Mouse (Mus musculus) splenic B cell, adult 2 months (primary cell): ENCODE results near the gene Ccdc32.

Experiments used
- DNase-seq: peaks from one replicate; pipeline ENCODE4 v3.0.0-alpha.2; 2011; ENCODE audit warnings: low read depth, low spot score
- H3K27me3 ChIP-seq: 2 replicates; pipeline ENCODE4 v1.6.1; 2012; ENCODE audit warnings: mild to moderate bottlenecking, low read length, moderate library complexity, mixed read lengths; ENCODE audit not compliant: control insufficient read depth, poor library complexity, insufficient read depth, severe bottlenecking
- H3K36me3 ChIP-seq: 2 replicates; pipeline ENCODE4 v1.6.1; 2012; ENCODE audit warnings: mild to moderate bottlenecking, low read length, moderate library complexity, mixed read lengths; ENCODE audit not compliant: control insufficient read depth, poor library complexity, insufficient read depth, severe bottlenecking

The Ccdc32 gene

DNA sequence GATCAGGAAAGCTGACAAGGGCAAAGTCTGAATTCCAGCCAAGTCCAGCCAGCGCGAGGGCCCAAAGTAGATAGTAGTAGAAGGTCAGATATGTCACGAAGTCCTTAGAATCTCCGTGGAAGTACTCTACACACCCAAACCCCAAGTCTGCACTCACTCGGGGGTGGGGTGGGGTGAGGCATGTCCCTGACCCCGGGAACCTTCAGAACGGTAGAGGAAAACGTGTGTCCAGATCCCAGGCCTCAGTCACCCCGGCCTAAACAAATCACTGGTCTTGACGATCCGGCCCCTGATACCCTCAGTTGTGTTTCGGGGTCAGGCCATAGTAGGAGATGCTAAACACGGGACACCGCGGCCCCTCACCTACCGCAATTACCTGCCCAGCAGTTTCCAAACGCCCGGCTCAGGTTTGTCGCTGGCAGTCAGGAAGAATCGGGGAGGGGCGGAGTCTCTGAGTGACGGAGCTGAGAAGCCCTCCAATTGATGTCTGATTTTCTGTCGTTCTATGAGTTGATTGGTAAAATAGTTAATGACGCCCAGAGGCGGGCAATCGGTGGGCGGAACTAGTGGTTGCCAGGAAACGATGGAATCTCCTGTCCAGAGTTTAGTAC is at the start of gene Ccdc32:
Gene Ccdc32 (minus strand): TSS at position 453 of the 611 bp plus-strand sequence.
- 0 out of 2 replicates have a peak, but pooled peaks cover 3% of the 10 kb centered on the region for H3K36me3 ChIP-seq
- no peaks in the 10 kb centered on the region for H3K27me3 ChIP-seq
- peak; percentile 92 for DNase-seq

DNA sequence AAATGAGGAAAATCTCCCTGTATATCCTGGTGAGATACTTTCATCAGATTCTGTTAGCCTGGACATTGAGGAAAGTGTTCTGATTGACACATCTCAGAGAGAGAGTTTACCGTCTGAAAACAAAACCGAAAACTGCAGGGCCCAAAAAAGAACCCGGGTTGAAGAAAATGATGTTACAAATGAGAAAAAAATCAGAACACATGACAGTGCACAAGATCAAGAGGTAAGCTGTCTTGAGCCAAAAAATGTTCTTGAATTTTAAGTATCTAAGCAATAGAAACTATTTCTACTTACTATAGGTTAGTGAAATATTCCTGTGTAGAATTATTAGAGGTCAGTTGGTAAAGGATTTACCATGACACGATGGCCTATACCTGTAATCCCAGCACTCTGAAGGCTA is 43.2 kb upstream of the Ccdc32 start:
- DNase-seq, result no peak
- no peaks in the 10 kb centered on the region for H3K36me3 ChIP-seq
- no peaks in the 10 kb centered on the region for H3K27me3 ChIP-seq

DNA sequence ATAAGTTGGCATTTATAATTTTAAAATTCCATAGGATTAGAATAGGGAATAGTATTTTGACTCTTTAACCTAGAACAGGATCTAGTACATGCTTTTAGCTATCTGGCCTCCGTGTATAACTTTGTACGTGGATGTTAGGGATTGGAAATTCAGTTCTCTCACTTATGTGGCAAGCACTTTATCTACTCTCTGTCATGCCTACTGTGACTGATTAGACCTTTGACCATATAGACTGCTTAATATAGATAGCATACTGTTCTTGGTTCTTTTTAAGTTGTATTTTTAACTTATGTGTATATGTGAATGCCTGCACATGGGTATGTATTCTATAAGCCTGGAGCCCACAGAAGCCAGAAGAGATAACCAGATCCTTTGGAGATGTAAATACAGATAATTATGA is 30.9 kb upstream of the Ccdc32 start:
- no peak for DNase-seq
- Histone ChIP-seq H3K36me3 (no peaks in the 10 kb centered on the region), H3K27me3 (no peaks in the 10 kb centered on the region)

GRCm38 (mm10) chr2:119050132-119050650 is 21.0 kb upstream of the Ccdc32 start:
- no peaks in the 10 kb centered on the region for H3K27me3 ChIP-seq
- H3K36me3 ChIP-seq, result no peaks in the 10 kb centered on the region
- DNase-seq, result peak; percentile 34

- Histone ChIP-seq H3K27me3 (no peaks in the 10 kb centered on the region), H3K36me3 (no peaks in the 10 kb centered on the region)
- DNase-seq, result no peak
Observed at GRCm38 (mm10) chr2:119047849-119048248, 18.7 kb upstream of the Ccdc32 start.

GRCm38 (mm10) chr2:119046649-119047611 is 17.7 kb upstream of the Ccdc32 start, which contains the start of gene Knl1:
Gene Knl1 (plus strand): TSS chr2:119047119.
- Histone ChIP-seq H3K36me3 (no peaks in the 10 kb centered on the region), H3K27me3 (no peaks in the 10 kb centered on the region)
- peak; percentile 98 for DNase-seq

- no peaks in the 10 kb centered on the region for H3K36me3 ChIP-seq
- DNase-seq, result no peak
Observed at GRCm38 (mm10) chr2:119045163-119045562, 16.0 kb upstream of the Ccdc32 start.

GRCm38 (mm10) chr2:119040882-119041281 is 11.7 kb upstream of the Ccdc32 start:
- Histone ChIP-seq H3K36me3 (peaks cover 3% of the 10 kb centered on the region), H3K27me3 (no peaks in the 10 kb centered on the region; the same call in 1 of the 2 replicates)
- peak; percentile 74 for DNase-seq

More at GRCm38 (mm10) chr2:119045163-119045562, 16.0 kb upstream of the Ccdc32 start:
- H3K27me3 ChIP-seq, result no peaks in the 10 kb centered on the region

- Histone ChIP-seq H3K36me3 (peaks cover 3% of the 10 kb centered on the region), H3K27me3 (no peaks in the 10 kb centered on the region; the same call in 1 of the 2 replicates)
- DNase-seq, result no peak
Observed at GRCm38 (mm10) chr2:119035397-119035745, 6.2 kb upstream of the Ccdc32 start.

DNA sequence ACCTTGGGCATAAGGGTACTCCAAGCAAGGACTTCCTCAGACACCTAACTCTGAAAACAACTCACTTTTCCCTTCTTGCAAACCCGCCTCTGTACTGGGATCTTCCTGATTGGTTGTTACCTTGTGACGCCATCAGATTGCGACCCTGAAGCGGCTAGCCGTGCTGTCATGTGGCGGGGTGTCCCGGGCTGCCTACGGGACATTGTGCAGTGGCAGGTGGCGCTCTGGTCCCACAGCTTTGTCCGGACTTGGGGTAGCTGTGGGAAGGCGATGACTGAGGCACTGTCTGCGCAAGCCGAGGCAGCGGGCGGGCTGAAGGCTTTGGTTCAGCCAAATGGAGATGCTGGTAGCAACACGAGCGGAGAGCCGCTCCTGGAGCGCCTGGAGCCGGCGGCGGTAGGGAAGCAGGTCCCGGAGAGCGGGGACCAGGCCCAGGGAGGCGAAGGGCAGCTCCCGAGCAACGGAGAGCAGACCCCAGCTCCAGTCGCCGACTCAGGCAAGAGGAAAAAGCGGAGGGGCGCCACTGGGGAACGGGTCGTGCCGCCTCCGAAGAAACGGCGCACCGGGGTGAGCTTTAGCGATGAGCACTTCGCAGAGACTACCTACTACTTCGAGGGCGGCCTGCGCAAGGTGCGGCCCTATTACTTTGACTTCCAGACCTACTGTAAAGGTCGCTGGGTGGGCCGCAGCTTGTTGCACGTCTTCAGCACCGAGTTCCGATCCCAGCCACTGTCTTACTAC is 5.6 kb upstream of the Ccdc32 start, which contains the start of gene Rpusd2:
Gene Rpusd2 (plus strand): TSS at position 135 of the 741 bp plus-strand sequence.
- peak; percentile 96 for DNase-seq
- peaks cover 3% of the 10 kb centered on the region for H3K36me3 ChIP-seq
- H3K27me3 ChIP-seq, result no peaks in the 10 kb centered on the region; the same call in 1 of the 2 replicates

DNA sequence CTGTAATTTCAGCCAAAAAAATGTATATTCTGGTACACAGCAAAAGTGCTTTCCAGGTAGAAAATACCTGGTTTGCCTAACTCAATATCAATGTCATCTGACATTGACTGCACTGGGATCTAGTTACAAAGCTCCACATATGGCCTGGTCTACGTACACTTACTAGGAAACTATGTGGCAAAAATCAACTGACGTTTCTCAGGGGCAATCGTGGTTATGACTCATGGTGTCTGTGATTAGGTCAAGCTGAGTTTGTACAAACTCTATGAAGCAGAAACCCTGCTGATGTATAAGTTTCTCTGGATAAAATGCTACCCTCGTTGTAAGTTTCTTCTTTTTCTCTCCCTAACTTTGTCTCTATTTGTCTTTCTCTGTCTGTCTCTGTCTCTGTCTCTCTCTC is 3.0 kb upstream of the Ccdc32 start:
- Histone ChIP-seq H3K27me3 (no peaks in the 10 kb centered on the region), H3K36me3 (no peaks in the 10 kb centered on the region; the same call in 1 of the 2 replicates)
- no peak for DNase-seq

- DNase-seq, result no peak
- 0 out of 2 replicates have a peak, but pooled peaks cover 5% of the 10 kb centered on the region for H3K36me3 ChIP-seq
- H3K27me3 ChIP-seq, result no peaks in the 10 kb centered on the region
Observed at GRCm38 (mm10) chr2:119026951-119027350, 2.2 kb downstream of the Ccdc32 start.

- peaks cover 13% of the 10 kb centered on the region for H3K36me3 ChIP-seq
- no peaks in the 10 kb centered on the region for H3K27me3 ChIP-seq
- DNase-seq, result no peak
Observed at GRCm38 (mm10) chr2:119025239-119025616, 4.0 kb downstream of the Ccdc32 start.

DNA sequence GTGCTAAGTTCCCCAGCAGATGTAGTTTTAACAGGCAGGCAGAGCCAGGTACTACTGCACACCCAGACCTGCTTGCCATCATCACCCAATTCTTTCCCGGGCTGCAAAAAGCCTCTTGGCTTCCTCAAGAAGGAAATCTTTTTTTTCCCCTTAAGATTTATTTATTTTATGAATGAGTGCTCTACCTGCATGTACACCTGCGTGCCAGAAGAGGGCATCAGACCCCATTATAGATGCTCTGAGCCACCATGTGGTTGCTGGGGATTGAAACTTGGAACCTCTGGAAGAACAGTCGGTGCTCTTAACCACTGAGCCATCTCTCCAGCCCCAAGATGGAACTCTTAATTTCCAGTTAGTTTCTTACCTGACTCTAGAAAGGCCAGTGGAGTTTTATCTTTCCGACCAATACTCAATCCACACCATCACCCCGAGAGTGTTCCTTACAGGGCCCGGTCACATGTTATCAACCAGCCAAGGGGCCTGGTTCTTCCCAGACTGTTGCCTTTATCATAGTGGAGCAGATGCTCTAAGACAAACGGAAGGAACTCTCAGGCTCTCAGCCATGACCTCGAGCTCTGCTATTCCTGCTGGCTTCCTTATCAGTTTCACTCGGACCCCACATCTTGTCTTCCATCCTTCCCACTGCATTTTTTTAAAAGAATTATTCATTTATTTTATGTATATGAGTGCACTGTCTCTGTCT is 4.5 kb downstream of the Ccdc32 start:
- DNase-seq, result peak; percentile 45
- Histone ChIP-seq H3K36me3 (peaks cover 13% of the 10 kb centered on the region), H3K27me3 (no peaks in the 10 kb centered on the region)
